Mouse (Mus musculus) midbrain, embryonic 15.5 days (tissue): Measurements from ENCODE around the gene Gm21987. TPM values are rescaled to one million over a fixed set of nuclear protein-coding genes. Genes with fewer than 3 reads are reported as not detected.

ENCODE experiments used
- ATAC-seq: fragments of 200-750 bp; cut with Nextera tagmentation; replicated peaks from 2 replicates; pipeline ENCODE4 v1.8.0; 2017; ENCODE audit warnings: moderate TSS enrichment
- H3K27ac ChIP-seq: fragments of 300-500 bp; sonication (generic); 2 replicates; pipeline ENCODE4 v1.5.1; 2015; ENCODE audit warnings: mild to moderate bottlenecking, inconsistent platforms
- H3K27me3 ChIP-seq: fragments of 300-500 bp; sonication (generic); replicated peaks from 2 replicates; pipeline ENCODE4 v1.6.1; 2015; ENCODE audit warnings: inconsistent platforms
- H3K36me3 ChIP-seq: fragments of 300-500 bp; sonication (generic); replicated peaks from 2 replicates; pipeline ENCODE4 v1.6.1; 2015; ENCODE audit warnings: inconsistent platforms
- H3K4me1 ChIP-seq: fragments of 300-500 bp; sonication (generic); 2 replicates; pipeline ENCODE4 v1.6.1; 2015; ENCODE audit warnings: inconsistent platforms
- H3K4me2 ChIP-seq: fragments of 300-500 bp; sonication (generic); 2 replicates; pipeline ENCODE4 v1.6.1; 2015; ENCODE audit warnings: inconsistent platforms, mild to moderate bottlenecking, moderate library complexity
- H3K4me3 ChIP-seq: fragments of 300-500 bp; sonication (generic); 2 replicates; pipeline ENCODE4 v1.5.1; 2015; ENCODE audit warnings: mild to moderate bottlenecking, inconsistent platforms
- H3K9ac ChIP-seq: fragments of 300-500 bp; sonication (generic); 2 replicates; pipeline ENCODE4 v1.6.1; 2015; ENCODE audit warnings: mild to moderate bottlenecking, inconsistent platforms
- H3K9me3 ChIP-seq: fragments of 300-500 bp; sonication (generic); 2 replicates; pipeline ENCODE4 v1.6.1; 2016; ENCODE audit warnings: inconsistent platforms
- WGBS: fragments of 180-500 bp; shearing (Covaris S2); methylation state at CpG from one replicate; pipeline ENCODE4 v1.1.7; 2015; ENCODE audit warnings: mixed read lengths; 5-methylcytosine and 5-hydroxymethylcytosine counted together
- polyA plus RNA-seq: library from polyadenylated mRNA; unstranded; fragments of >200 nt; fragmentation: Nextera tagmentation; extraction: Ambion mirVana; gene quantifications from 2 replicates; pipeline ENCODE4 v1.2.1, GENCODE M21; 2015

Gm21987 gene
- polyA plus RNA-seq, 1 experiment from 2014 or later, result not detected

DNA sequence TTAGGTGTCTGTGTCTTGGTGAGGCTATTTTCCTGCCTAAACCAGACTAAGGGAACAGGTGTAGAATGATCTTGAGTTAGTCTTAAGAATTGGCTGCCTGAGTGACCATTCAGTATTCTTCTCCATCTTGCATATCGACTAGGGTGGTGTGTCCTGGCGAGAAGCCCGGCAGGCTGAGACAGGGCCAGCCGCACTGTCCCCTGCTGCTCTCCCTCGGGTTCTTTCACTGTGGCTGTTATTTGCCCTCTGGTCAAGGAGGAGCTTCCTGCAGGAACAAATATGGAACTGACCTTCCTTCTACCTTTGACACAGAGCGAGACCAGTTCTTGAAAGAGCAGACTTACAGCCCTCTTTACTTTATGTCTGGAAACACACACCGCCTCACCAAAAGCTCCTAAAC lies 5.2 kb downstream of the Gm21987 start:
- H3K27me3 ChIP-seq, result no peaks in the 10 kb centered on the region
- 86% methylated on average over 7 of the region's 7 CpGs for WGBS
- peaks cover 18% of the 10 kb centered on the region; the same call in 1 of the 2 replicates for H3K36me3 ChIP-seq
- H3K9ac ChIP-seq, result no peak overlapping the region
- H3K4me3 ChIP-seq, result no peak overlapping the region
- H3K4me2 ChIP-seq, result no peak overlapping the region
- peaks cover 11% of the 10 kb centered on the region for H3K4me1 ChIP-seq
- H3K9me3 ChIP-seq, result no peaks in the 10 kb centered on the region
- H3K27ac ChIP-seq, result no peak overlapping the region
- no peak for ATAC-seq

DNA sequence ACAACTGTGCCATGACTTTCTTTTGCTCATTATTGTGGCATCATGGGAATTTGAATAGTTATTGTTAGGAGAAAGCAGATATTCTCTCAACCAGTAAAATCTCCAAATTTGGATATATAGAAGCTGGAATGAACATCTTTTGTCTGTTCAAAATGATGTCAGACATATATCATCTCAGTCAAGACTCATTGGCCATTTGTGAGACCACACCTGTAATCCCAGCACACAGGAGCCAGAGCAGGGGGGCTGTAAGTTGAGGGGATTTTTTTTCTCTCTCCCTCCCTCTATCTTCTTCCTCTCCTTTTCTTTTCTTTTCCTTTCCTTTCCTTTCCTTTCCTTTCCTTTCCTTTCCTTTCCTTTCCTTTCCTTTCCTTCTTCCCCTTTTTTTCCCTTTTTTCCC lies 6.0 kb downstream of the Gm21987 start:
- Histone ChIP-seq H3K9me3 (no peaks in the 10 kb centered on the region), H3K4me2 (no peak overlapping the region), H3K27ac (no peak overlapping the region), H3K36me3 (peaks cover 18% of the 10 kb centered on the region; the same call in 1 of the 2 replicates), H3K4me3 (no peak overlapping the region), H3K27me3 (no peaks in the 10 kb centered on the region), H3K4me1 (peaks cover 5% of the 10 kb centered on the region), H3K9ac (no peak overlapping the region)
- ATAC-seq, result no peak

DNA sequence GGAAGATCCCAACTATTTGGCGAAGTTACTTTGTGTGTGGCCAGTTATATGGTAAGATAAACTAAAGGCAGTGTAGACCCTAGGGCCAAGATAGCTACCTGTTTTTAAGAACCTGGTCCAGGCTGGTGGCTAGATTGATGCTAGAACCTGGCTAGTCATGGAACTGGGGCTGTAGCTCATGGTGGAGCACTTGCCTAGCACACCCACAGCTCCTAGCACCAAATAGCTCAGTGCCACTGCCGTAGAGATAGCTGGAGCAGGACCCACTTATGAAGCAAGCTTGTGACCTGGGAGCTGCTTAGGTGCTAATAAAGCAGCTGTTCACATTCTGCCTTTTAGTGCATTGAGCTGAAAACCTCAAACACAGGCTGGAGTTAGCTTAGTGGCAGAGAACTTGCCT lies 6.8 kb downstream of the Gm21987 start:
- no peak for ATAC-seq
- no peak overlapping the region for H3K27ac ChIP-seq
- 94% methylated on average over 2 of the region's 2 CpGs for WGBS
- H3K4me1 ChIP-seq, result no peaks in the 10 kb centered on the region
- no peak overlapping the region for H3K4me3 ChIP-seq
- H3K9me3 ChIP-seq, result no peaks in the 10 kb centered on the region
- H3K27me3 ChIP-seq, result no peaks in the 10 kb centered on the region
- H3K36me3 ChIP-seq, result peaks cover 18% of the 10 kb centered on the region; the same call in 1 of the 2 replicates
- H3K4me2 ChIP-seq, result no peak overlapping the region
- H3K9ac ChIP-seq, result no peak overlapping the region

DNA sequence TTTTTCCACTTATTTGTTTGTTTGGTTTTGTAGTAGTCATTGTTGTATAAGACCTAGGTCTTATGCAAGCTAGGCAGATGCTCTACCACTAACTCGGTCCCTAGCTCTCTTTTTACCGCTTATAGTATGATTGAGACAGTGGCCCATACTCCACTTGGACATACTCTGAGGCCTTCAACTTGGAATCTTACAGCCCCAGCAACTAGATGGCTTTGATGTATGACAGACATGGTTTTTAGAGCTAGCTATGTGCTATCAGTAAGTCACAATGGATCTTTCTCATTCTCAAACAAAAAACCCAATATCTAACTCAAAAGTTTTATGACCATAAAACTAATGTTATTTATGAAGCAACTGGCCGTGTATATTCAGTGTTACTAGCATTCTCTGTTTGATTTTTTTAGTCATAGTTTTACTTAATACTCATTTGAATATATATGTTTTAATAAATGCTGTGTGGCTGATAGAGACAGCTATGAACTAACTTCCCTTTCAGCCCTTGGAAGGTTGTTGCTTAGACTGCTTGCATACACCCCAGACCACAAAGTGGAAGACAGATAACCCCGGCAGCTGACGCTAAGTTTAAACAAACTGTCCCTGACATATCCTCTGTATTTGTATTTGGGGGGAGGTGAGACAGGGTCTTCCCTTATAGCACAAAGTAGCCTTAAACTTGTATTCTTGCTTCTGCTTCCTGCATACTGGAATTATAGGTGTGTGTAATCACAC lies 7.5 kb downstream of the Gm21987 start:
- no peak overlapping the region for H3K4me2 ChIP-seq
- H3K27ac ChIP-seq, result no peak overlapping the region
- ATAC-seq, result no peak
- H3K9ac ChIP-seq, result no peak overlapping the region
- H3K4me3 ChIP-seq, result no peak overlapping the region
- no peaks in the 10 kb centered on the region for H3K27me3 ChIP-seq
- 93% methylated on average over 5 of the region's 5 CpGs for WGBS
- H3K36me3 ChIP-seq, result peaks cover 15% of the 10 kb centered on the region; the same call in 1 of the 2 replicates
- no peaks in the 10 kb centered on the region for H3K9me3 ChIP-seq
- no peaks in the 10 kb centered on the region for H3K4me1 ChIP-seq

DNA sequence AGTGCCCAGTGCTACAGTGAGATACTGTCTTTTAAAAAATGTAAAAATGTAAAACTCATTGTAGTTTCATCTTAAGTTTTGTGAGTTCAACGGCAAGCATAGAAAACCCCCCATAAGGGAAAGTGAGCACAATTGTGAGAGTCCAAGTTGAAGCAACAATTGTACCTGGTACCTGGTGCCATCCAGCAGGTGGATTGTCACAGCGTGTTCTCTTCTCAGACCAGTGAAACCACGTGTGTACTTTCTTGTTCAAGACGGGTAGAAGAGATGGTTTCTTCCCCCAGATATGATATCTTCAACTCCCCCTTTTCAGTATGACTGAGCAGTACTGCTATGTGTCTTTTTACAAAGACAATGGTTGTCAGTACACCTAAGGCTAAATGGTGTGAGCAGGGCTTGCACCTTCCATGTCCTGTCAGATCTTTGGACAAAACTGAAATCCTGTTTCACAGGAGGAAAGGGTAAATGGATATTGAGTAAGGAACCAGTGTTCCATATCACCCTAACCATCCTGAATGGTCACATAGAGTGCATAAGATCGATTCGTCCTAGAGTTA lies 11.5 kb downstream of the Gm21987 start:
- no peaks in the 10 kb centered on the region for H3K27me3 ChIP-seq
- H3K4me1 ChIP-seq, result no peaks in the 10 kb centered on the region
- no peak overlapping the region for H3K9ac ChIP-seq
- no peak overlapping the region for H3K4me3 ChIP-seq
- H3K9me3 ChIP-seq, result no peaks in the 10 kb centered on the region
- H3K27ac ChIP-seq, result no peak overlapping the region
- no peak overlapping the region for H3K4me2 ChIP-seq
- WGBS, result 87% methylated on average over 6 of the region's 6 CpGs
- H3K36me3 ChIP-seq, result no peaks in the 10 kb centered on the region
- no peak for ATAC-seq

DNA sequence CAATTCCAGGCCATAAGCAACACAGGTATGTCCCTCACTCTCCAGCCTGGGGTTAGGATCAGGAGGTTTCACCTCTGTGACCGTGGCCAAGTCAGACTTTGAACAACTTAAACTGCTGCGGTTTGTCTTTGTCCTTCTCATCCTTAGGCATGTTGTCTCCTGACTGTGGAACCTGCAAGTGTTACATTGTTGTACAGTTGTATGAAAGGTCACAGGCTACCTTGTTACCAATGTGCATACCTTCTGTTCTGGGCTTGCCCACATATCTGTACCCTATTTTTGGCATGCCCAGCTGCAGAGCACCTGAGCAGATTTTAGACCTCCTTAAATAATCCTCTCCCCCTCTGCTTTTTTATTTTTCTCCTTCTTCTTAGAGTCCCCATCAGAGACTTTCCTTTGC lies 12.4 kb downstream of the Gm21987 start:
- no peak for ATAC-seq
- Histone ChIP-seq H3K9ac (no peak overlapping the region), H3K9me3 (no peaks in the 10 kb centered on the region), H3K4me1 (no peaks in the 10 kb centered on the region), H3K4me3 (no peak overlapping the region), H3K27ac (no peak overlapping the region), H3K36me3 (no peaks in the 10 kb centered on the region), H3K27me3 (no peaks in the 10 kb centered on the region), H3K4me2 (no peak overlapping the region)
- WGBS, result 94% methylated on average over 2 of the region's 2 CpGs

DNA sequence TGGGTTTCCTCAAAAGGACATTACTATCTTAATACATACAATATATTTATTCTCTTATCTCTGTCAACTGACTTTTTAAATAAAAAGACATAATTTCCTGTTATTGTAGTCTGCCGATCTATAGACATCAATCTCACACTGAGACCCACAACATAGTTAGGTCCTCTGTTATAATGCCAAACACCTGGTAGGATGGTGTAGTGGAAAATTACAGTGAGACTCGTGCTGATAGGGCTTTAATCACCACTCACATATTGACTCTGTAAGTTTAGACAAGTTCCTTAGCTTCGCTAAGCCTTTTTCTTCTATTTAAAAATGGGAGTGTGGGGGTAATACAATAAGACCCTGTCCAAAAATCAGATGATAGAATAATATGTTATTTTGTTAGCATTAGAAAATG lies 13.0 kb downstream of the Gm21987 start:
- ATAC-seq, result no peak
- Histone ChIP-seq H3K27ac (no peak overlapping the region), H3K9me3 (no peaks in the 10 kb centered on the region), H3K27me3 (no peaks in the 10 kb centered on the region), H3K36me3 (no peaks in the 10 kb centered on the region), H3K4me1 (no peaks in the 10 kb centered on the region), H3K4me2 (no peak overlapping the region), H3K4me3 (no peak overlapping the region), H3K9ac (no peak overlapping the region)
- WGBS, result 81% methylated on average over 3 of the region's 3 CpGs

DNA sequence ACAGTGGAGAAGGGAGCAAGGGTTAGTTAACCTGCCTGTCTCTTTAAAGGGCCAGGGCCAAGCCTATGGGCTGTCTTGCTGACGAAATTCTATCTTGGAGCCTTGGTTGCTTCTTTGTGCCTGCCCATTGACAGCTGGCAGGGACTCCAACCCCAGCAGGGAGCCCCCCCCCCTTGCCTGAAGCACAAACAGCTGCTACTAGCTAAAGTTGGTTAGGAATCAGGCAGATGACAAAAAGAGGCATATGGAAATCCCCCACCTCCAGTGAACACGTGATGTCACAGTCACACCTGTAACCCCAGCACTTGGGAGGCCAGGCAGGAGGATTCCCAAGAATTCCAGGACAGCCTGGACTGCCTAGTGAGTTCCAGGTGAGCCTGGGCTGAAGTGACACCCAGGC lies 13.5 kb downstream of the Gm21987 start:
- Histone ChIP-seq H3K4me2 (no peak overlapping the region), H3K36me3 (no peaks in the 10 kb centered on the region), H3K27ac (no peak overlapping the region), H3K9me3 (no peaks in the 10 kb centered on the region), H3K27me3 (no peaks in the 10 kb centered on the region), H3K4me1 (no peaks in the 10 kb centered on the region), H3K9ac (no peak overlapping the region), H3K4me3 (no peak overlapping the region)
- ATAC-seq, result no peak
- WGBS, result 13% methylated on average over 2 of the region's 2 CpGs

DNA sequence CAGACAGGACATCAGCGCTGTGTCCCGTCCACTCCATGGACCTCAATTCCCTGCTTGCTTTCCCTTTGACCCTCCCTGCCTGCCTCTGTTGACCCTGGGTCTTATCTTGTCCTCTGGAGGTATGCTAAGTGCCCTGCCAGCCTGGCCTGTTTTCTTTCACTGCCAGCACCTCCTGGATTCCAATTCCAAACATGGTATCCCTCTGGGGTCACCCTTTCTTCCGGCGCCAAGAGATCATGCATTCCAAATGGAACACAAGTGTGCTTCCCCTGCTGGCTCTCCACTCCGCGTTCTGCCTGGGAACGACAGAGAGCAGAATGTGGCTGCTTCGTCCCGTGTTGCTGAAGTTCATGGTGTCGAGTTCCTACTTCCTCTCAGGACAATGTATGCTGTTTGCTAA lies 15.1 kb downstream of the Gm21987 start, which contains the start of gene Popdc2:
Gene Popdc2 (plus strand): TSS at position 277 of the 400 bp plus-strand sequence.
- Histone ChIP-seq H3K4me3 (no peak within 1 kb of the TSS), H3K9ac (no peak within 1 kb of the TSS), H3K9me3 (no peaks in the 10 kb centered on the region), H3K27ac (no peak within 1 kb of the TSS), H3K4me1 (no peaks in the 10 kb centered on the region), H3K27me3 (no peaks in the 10 kb centered on the region), H3K4me2 (no peak within 1 kb of the TSS), H3K36me3 (no peaks in the 10 kb centered on the region)
- WGBS, result 62% methylated on average over 10 of the region's 10 CpGs
- no peak for ATAC-seq

DNA sequence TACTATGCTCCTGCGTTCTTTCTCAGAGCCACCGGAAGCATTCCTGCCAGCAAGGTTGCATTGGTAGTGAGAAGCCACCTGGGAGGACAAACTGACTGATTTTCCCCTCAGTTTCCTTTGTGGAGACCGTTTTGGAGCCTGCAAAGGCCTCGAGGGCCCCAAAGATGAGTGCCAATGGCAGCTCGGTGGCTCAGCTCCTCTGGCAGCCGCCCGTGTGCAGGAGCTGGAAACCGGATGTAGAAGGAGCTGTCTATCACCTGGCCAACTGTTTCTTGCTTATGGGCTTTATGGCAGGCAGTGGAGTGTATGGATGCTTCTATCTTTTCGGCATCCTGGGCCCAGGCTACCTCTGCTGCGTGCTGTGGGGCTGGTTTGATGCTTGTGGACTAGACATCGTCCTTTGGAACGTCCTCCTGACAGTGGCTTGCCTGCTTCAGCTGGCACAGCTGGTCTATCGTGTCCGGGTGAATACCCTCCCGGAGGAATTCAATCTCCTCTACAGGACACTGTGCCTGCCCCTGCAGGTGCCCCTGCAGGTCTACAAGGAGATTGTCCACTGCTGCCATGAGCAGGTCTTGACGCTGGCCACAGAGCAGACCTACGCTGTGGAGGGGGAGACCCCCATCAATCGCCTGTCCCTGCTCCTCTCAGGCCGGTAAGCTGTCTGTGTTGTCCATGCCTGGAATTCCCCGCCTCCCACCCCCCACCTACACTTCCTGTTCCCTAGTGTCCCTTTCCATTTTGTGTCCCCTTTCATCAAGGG lies 15.8 kb downstream of the Gm21987 start:
- no peak for ATAC-seq
- Histone ChIP-seq H3K27ac (no peak overlapping the region), H3K36me3 (no peaks in the 10 kb centered on the region), H3K4me2 (no peak overlapping the region), H3K4me1 (no peaks in the 10 kb centered on the region), H3K27me3 (no peaks in the 10 kb centered on the region), H3K4me3 (no peak overlapping the region), H3K9me3 (no peaks in the 10 kb centered on the region), H3K9ac (no peak overlapping the region)
- 84% methylated on average over 20 of the region's 20 CpGs for WGBS

DNA sequence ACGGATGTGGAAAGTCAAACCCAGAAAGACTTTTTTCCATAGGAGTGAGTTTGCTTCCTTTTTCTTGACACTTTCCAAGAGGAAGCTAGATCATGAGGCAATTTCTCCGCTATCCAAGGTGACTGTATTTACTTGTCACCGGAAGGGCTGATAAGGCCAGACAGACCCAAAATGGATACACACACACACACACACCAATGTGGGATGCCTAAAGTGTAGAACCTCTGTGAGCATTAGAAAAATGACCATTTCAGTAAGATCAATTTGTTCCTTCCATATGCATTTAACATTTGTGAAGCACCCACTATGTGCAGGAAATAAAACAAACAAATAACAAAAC lies 16.4 kb downstream of the Gm21987 start:
- no peak overlapping the region for H3K4me3 ChIP-seq
- H3K9ac ChIP-seq, result no peak overlapping the region
- H3K4me2 ChIP-seq, result no peak overlapping the region
- H3K4me1 ChIP-seq, result no peaks in the 10 kb centered on the region
- ATAC-seq, result no peak
- 82% methylated on average over 3 of the region's 3 CpGs for WGBS
- H3K27me3 ChIP-seq, result no peaks in the 10 kb centered on the region
- no peaks in the 10 kb centered on the region for H3K36me3 ChIP-seq
- H3K9me3 ChIP-seq, result no peaks in the 10 kb centered on the region
- no peak overlapping the region for H3K27ac ChIP-seq

DNA sequence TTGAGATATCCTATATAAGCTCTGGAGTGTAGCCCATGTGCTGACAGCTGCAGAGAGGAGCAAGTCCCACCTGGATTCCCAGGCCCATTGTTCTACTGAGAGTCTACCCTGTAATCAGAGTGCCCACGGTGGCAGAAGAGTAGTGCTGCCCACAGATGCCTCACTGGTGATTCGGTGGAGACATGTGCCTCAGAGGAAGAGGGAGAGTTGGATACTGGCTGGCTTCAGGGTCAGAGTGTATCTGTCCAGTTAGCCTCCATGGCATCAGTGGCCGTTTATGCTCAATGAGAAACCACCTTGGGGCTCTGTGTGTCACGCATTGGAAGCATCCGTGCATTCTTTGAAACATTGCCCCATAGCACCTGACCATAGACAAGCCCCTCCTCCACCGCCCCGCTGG lies 16.8 kb downstream of the Gm21987 start:
- Histone ChIP-seq H3K4me2 (no peak overlapping the region), H3K9ac (no peak overlapping the region), H3K36me3 (no peaks in the 10 kb centered on the region), H3K4me3 (no peak overlapping the region), H3K27ac (no peak overlapping the region), H3K4me1 (no peaks in the 10 kb centered on the region), H3K27me3 (no peaks in the 10 kb centered on the region), H3K9me3 (no peaks in the 10 kb centered on the region)
- ATAC-seq, result no peak
- WGBS, result 91% methylated on average over 7 of the region's 7 CpGs

DNA sequence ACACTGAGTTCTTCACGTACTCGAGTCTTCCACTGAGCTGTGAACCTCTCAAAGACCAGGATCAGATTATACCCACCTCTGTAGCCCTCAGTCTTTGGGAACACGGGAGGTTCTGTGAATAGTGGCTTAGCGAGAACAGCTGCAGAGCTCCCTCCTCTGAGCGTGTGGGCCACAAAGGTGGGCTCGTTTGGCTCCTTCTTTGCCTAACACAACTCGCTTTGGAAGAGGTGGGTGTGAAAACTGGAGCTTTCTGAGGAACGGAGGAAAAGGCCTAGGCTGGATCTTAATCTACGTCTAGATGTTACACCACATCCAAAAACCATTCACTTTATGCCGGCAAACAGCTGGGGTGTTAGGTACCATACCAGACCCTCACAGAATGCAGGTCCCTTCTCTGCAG lies 18.6 kb downstream of the Gm21987 start:
- Histone ChIP-seq H3K4me3 (no peak overlapping the region), H3K4me2 (no peak overlapping the region), H3K4me1 (no peaks in the 10 kb centered on the region), H3K9ac (no peak overlapping the region), H3K36me3 (no peaks in the 10 kb centered on the region), H3K9me3 (no peaks in the 10 kb centered on the region), H3K27me3 (no peaks in the 10 kb centered on the region), H3K27ac (no peak overlapping the region)
- ATAC-seq, result no peak
- 84% methylated on average over 10 of the region's 10 CpGs for WGBS
